Mouse (Mus musculus) macrophage (primary cell): ENCODE data around the gene Msh4. TPM values are rescaled to one million over a fixed set of nuclear protein-coding genes. Genes with fewer than 3 reads are reported as not detected.
"Not testable (repeated sequence)": the region's sequence is repeated elsewhere in the genome, so short reads cannot be mapped to it uniquely, and the experiment has no call there.

Experiments used
- H3K27ac ChIP-seq: fragments of 350-480 bp; formaldehyde crosslinking; 2 replicates; pipeline ENCODE4 v1.9.0; 2021
- H3K36me3 ChIP-seq: fragments of 350-480 bp; formaldehyde crosslinking; 2 replicates; pipeline ENCODE4 v1.9.0; 2021; ENCODE audit errors: inconsistent target
- H3K4me3 ChIP-seq: fragments of 350-480 bp; formaldehyde crosslinking; 2 replicates; pipeline ENCODE4 v1.9.0; 2021; ENCODE audit errors: inconsistent target
- H3K79me2 ChIP-seq: fragments of 350-480 bp; formaldehyde crosslinking; 2 replicates; pipeline ENCODE4 v1.9.0; 2021; ENCODE audit errors: inconsistent target
- WGBS: methylation state at CpG from one replicate; pipeline ENCODE4 v1.1.7; 2026; ENCODE audit warnings: inconsistent platforms; ENCODE audit not compliant: missing documents; 5-methylcytosine and 5-hydroxymethylcytosine counted together
- polyA plus RNA-seq: library from polyadenylated mRNA; stranded (reverse); fragments of 250-400 nt; gene quantifications from 3 replicates; pipeline ENCODE4 v1.2.4, GENCODE M21; 2018; ENCODE audit warnings: inconsistent platforms

Gene Msh4
- polyA plus RNA-seq, 1 experiment from 2014 or later = not detected

GRCm38 (mm10) chr3:153846109-153846508 is 59.8 kb downstream of the Msh4 start:
- no peaks in the 10 kb centered on the region for H3K36me3 ChIP-seq
- no peak overlapping the region for H3K4me3 ChIP-seq
- 92% methylated on average over 4 of the region's 4 CpGs for WGBS
- no peaks in the 10 kb centered on the region for H3K79me2 ChIP-seq
- no peak overlapping the region for H3K27ac ChIP-seq

- WGBS = 74% methylated on average over 2 of the region's 2 CpGs
- Histone ChIP-seq H3K27ac (no peak overlapping the region), H3K36me3 (no peaks in the 10 kb centered on the region), H3K79me2 (no peaks in the 10 kb centered on the region), H3K4me3 (no peak overlapping the region)
Measured at GRCm38 (mm10) chr3:153845500-153845899, 60.4 kb downstream of the Msh4 start.

GRCm38 (mm10) chr3:153844757-153845156 is 61.2 kb downstream of the Msh4 start:
- Histone ChIP-seq H3K79me2 (no peaks in the 10 kb centered on the region), H3K36me3 (no peaks in the 10 kb centered on the region), H3K4me3 (no peak overlapping the region), H3K27ac (no peak overlapping the region)
- 98% methylated on average over 9 of the region's 9 CpGs for WGBS

- Histone ChIP-seq H3K4me3 (no peak within 1 kb of the TSS), H3K79me2 (no peaks in the 10 kb centered on the region), H3K27ac (no peak within 1 kb of the TSS), H3K36me3 (no peaks in the 10 kb centered on the region)
- 88% methylated on average over 10 of the region's 10 CpGs for WGBS
Measured at GRCm38 (mm10) chr3:153844030-153844429, 61.9 kb downstream of the Msh4 start, which contains the start of gene Asb17. Asb17 (plus strand) TSS chr3:153844209.

GRCm38 (mm10) chr3:153837593-153837992 is 68.3 kb downstream of the Msh4 start:
- H3K36me3 ChIP-seq = no peaks in the 10 kb centered on the region
- H3K79me2 ChIP-seq = no peaks in the 10 kb centered on the region
- 20% methylated on average over 4 of the region's 4 CpGs for WGBS
- no peak overlapping the region for H3K27ac ChIP-seq
- no peak overlapping the region for H3K4me3 ChIP-seq

GRCm38 (mm10) chr3:153836316-153836715 is 69.6 kb downstream of the Msh4 start:
- no peak overlapping the region for H3K27ac ChIP-seq
- no peaks in the 10 kb centered on the region for H3K79me2 ChIP-seq
- no peaks in the 10 kb centered on the region for H3K36me3 ChIP-seq
- no peak overlapping the region for H3K4me3 ChIP-seq
- 90% methylated on average over 3 of the region's 3 CpGs for WGBS

- no peak overlapping the region for H3K27ac ChIP-seq
- WGBS = 67% methylated on average over 7 of the region's 7 CpGs
- no peak overlapping the region for H3K4me3 ChIP-seq
- H3K79me2 ChIP-seq = no peaks in the 10 kb centered on the region
- no peaks in the 10 kb centered on the region for H3K36me3 ChIP-seq
Measured at GRCm38 (mm10) chr3:153835455-153836086, 70.4 kb downstream of the Msh4 start.

- no peaks in the 10 kb centered on the region for H3K79me2 ChIP-seq
- no peak overlapping the region for H3K27ac ChIP-seq
- H3K36me3 ChIP-seq = no peaks in the 10 kb centered on the region
- H3K4me3 ChIP-seq = no peak overlapping the region
- 89% methylated on average over 4 of the region's 4 CpGs for WGBS
Measured at GRCm38 (mm10) chr3:153834071-153834470, 71.9 kb downstream of the Msh4 start.

DNA sequence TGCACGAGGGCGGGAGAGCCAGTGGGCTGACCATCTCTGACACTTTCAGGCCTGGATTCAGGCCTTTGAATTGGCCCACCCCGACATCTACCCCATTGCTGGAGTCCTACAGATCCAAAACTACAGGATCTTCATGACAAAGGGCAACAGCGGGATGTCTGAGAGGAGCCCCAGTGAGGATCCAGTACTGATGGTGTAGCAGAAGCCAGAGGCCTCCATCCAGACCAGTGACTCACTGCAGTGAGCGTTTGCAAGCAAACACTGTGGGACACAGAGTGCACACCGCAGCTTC is 73.3 kb downstream of the Msh4 start:
- Histone ChIP-seq H3K36me3 (no peaks in the 10 kb centered on the region), H3K4me3 (no peak overlapping the region), H3K79me2 (no peaks in the 10 kb centered on the region), H3K27ac (no peak overlapping the region)
- 92% methylated on average over 6 of the region's 6 CpGs for WGBS

DNA sequence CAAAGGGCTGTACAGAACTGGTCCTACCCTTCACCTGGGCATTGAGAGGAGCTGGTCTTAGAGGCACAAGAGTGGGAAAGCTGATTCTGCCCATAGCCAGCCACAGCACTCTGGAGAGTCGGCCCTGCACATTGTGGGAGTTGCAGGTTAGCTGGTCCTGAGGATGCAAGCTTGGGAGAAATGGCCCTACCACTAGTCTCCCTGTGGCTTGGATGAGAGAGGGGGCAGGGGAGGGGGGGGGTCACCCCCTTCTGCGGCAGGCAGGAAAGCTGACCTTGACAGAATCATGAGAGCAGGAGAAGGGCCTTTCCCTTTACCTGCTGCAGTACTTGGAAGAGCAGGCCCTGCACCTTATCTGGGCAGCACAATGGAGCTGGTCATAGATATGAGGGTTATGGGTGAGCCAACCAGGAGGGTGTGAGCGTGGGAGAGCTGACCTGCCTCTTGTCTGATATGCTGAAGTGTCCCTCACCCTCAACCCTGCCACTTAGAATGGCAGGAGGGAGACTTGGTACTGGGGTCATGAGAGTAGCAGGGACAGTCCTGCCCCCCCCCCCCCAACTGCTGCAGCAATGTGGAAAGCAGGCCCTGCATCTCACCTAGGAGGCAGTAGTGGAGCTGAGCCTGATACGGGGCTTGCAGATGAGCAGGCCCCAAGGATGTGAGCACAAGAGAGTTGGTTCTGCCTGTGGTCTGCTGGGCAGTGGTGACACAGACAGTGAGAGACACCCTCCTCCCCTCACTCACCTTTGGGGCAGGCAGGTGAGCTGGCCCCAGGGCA is 73.9 kb downstream of the Msh4 start:
- Histone ChIP-seq H3K36me3 (no peaks in the 10 kb centered on the region), H3K79me2 (no peaks in the 10 kb centered on the region), H3K27ac (no peak overlapping the region), H3K4me3 (no peak overlapping the region)
- WGBS = 91% methylated on average over 4 of the region's 4 CpGs

- Histone ChIP-seq H3K27ac (no peak overlapping the region), H3K79me2 (no peaks in the 10 kb centered on the region), H3K4me3 (no peak overlapping the region), H3K36me3 (no peaks in the 10 kb centered on the region)
- 44% methylated on average over 11 of the region's 11 CpGs for WGBS
Measured at GRCm38 (mm10) chr3:153831014-153831872, 74.7 kb downstream of the Msh4 start.

- H3K79me2 ChIP-seq, H3K36me3 ChIP-seq, H3K4me3 ChIP-seq, H3K27ac ChIP-seq: not testable (repeated sequence)
- WGBS = 80% methylated on average over 3 of the region's 3 CpGs
Measured at GRCm38 (mm10) chr3:153829788-153830187, 76.2 kb downstream of the Msh4 start.

- no peaks in the 10 kb centered on the region for H3K36me3 ChIP-seq
- 68% methylated on average over 6 of the region's 6 CpGs for WGBS
- no peaks in the 10 kb centered on the region for H3K79me2 ChIP-seq
- H3K4me3 ChIP-seq = no peak overlapping the region
- H3K27ac ChIP-seq = no peak overlapping the region
Measured at GRCm38 (mm10) chr3:153826616-153827015, 79.3 kb downstream of the Msh4 start.

GRCm38 (mm10) chr3:153825197-153825596 is 80.7 kb downstream of the Msh4 start:
- H3K79me2 ChIP-seq = no peaks in the 10 kb centered on the region
- H3K27ac ChIP-seq = no peak overlapping the region
- 75% methylated on average over 8 of the region's 10 CpGs for WGBS
- no peak overlapping the region for H3K4me3 ChIP-seq
- no peaks in the 10 kb centered on the region for H3K36me3 ChIP-seq
